Mouse (Mus musculus) thymus, adult 2 months (tissue): ENCODE results near the gene Tub. TPM values are rescaled to one million over a fixed set of nuclear protein-coding genes. Genes with fewer than 3 reads are reported as not detected.

Experiments used
- DNase-seq: peaks from one replicate; pipeline ENCODE4 v3.0.0; 2021
- H3K27ac ChIP-seq: fragments of 200-500 bp; 2 replicates; pipeline ENCODE4 v1.5.1; 2012; ENCODE audit warnings: low read length, control low read depth; ENCODE audit not compliant: control insufficient read depth, insufficient read depth
- H3K27me3 ChIP-seq: fragments of 200-500 bp; 2 replicates; pipeline ENCODE4 v1.6.1; 2012; ENCODE audit warnings: mild to moderate bottlenecking, low read length, moderate library complexity, mixed read lengths; ENCODE audit not compliant: control insufficient read depth, insufficient read depth
- H3K36me3 ChIP-seq: fragments of 200-500 bp; 2 replicates; pipeline ENCODE4 v1.6.1; 2012; ENCODE audit warnings: mild to moderate bottlenecking, low read length, moderate library complexity; ENCODE audit not compliant: control insufficient read depth, insufficient read depth
- H3K4me1 ChIP-seq: fragments of 200-500 bp; replicated peaks from 2 replicates; pipeline ENCODE4 v1.6.1; 2012; ENCODE audit warnings: low read length; ENCODE audit not compliant: control insufficient read depth, insufficient read depth
- H3K4me3 ChIP-seq: fragments of 200-500 bp; 2 replicates; pipeline ENCODE4 v1.5.1; 2012; ENCODE audit warnings: mild to moderate bottlenecking, low read length, control low read depth, moderate library complexity; ENCODE audit not compliant: control insufficient read depth, insufficient read depth
- CTCF ChIP-seq: fragments of 200-500 bp; IDR thresholded peaks from 2 replicates; pipeline ENCODE4 v1.5.1; 2012; ENCODE audit warnings: mild to moderate bottlenecking, control low read depth, low read length, moderate library complexity, borderline replicate concordance; ENCODE audit not compliant: control insufficient read depth, poor library complexity, insufficient read depth; ENCODE audit errors: extremely low read depth
- POLR2A ChIP-seq: fragments of 200-500 bp; IDR thresholded peaks from 2 replicates; pipeline ENCODE4 v1.6.1; 2012; ENCODE audit warnings: mild to moderate bottlenecking, low read length, control low read depth, moderate library complexity; ENCODE audit not compliant: control insufficient read depth, poor library complexity, insufficient read depth; ENCODE audit errors: extremely low read depth
- WGBS: fragments of 180-500 bp; shearing (Covaris S2); methylation state at CpG from one replicate; pipeline ENCODE4 v1.1.7; 2018; 5-methylcytosine and 5-hydroxymethylcytosine counted together
- polyA plus RNA-seq: library from polyadenylated mRNA; depleted of rRNA; stranded (reverse); fragments of >200 nt; gene quantifications from 2 replicates; pipeline ENCODE4 v1.2.3, GENCODE M21; 2012; rRNA removed

Tub gene
- 0.54 and 0.66 TPM in 2 replicates for polyA plus RNA-seq

GRCm38 (mm10) chr7:108950312-108950761, at the start of gene Tub:
Gene Tub (plus strand): TSS chr7:108950338.
- H3K4me3 ChIP-seq, result peak within 1 kb of the TSS; percentile 15
- H3K4me1 ChIP-seq, result peaks cover 7% of the 10 kb centered on the region; the same call in 1 of the 2 replicates
- TF ChIP-seq CTCF (no peak), POLR2A (no peak)
- H3K27ac ChIP-seq, result no peak within 1 kb of the TSS
- H3K27me3 ChIP-seq, result peaks cover 13% of the 10 kb centered on the region
- no peak for DNase-seq
- H3K36me3 ChIP-seq, result peaks cover 5% of the 10 kb centered on the region
- WGBS, result 4% methylated on average over 43 of the region's 44 CpGs

- 90% methylated on average over 2 of the region's 2 CpGs for WGBS
- H3K27me3 ChIP-seq, result no peaks in the 10 kb centered on the region
- TF ChIP-seq POLR2A (no peak), CTCF (no peak)
- H3K4me1 ChIP-seq, result no peaks in the 10 kb centered on the region
- H3K36me3 ChIP-seq, result no peaks in the 10 kb centered on the region
- H3K27ac ChIP-seq, result no peak overlapping the region
- DNase-seq, result no peak
- no peak overlapping the region for H3K4me3 ChIP-seq
These were observed 46.2 kb upstream of the Tub start for GRCm38 (mm10) chr7:108903969-108904368.

GRCm38 (mm10) chr7:108927043-108927442, 23.1 kb upstream of the Tub start:
- DNase-seq, result no peak
- Histone ChIP-seq H3K4me3 (no peak overlapping the region), H3K27ac (no peak overlapping the region), H3K27me3 (no peaks in the 10 kb centered on the region), H3K36me3 (no peaks in the 10 kb centered on the region), H3K4me1 (no peaks in the 10 kb centered on the region)
- 50% methylated on average over 4 of the region's 4 CpGs for WGBS
- TF ChIP-seq POLR2A (no peak), CTCF (no peak)

GRCm38 (mm10) chr7:108928280-108929188, 21.6 kb upstream of the Tub start:
- Histone ChIP-seq H3K4me1 (no peaks in the 10 kb centered on the region), H3K27me3 (no peaks in the 10 kb centered on the region), H3K4me3 (no peak overlapping the region), H3K36me3 (no peaks in the 10 kb centered on the region), H3K27ac (no peak overlapping the region)
- DNase-seq, result no peak
- 95% methylated on average over 11 of the region's 11 CpGs for WGBS
- TF ChIP-seq CTCF, result no peak
- TF ChIP-seq POLR2A, result no peak

- Histone ChIP-seq H3K27ac (no peak within 1 kb of the TSS), H3K27me3 (no peaks in the 10 kb centered on the region), H3K4me1 (peaks cover 2% of the 10 kb centered on the region), H3K4me3 (no peak within 1 kb of the TSS), H3K36me3 (no peaks in the 10 kb centered on the region)
- 13% methylated on average over 6 of the region's 6 CpGs for WGBS
- no peak for DNase-seq
- no peak for TF ChIP-seq POLR2A
- no peak for TF ChIP-seq CTCF
These were observed 20.3 kb upstream of the Tub start, which contains the start of gene Nlrp10 for GRCm38 (mm10) chr7:108929726-108930393. Gene Nlrp10 (minus strand): TSS chr7:108930178.

GRCm38 (mm10) chr7:108933794-108934731, 16.1 kb upstream of the Tub start, which contains the start of gene Eif3f:
Gene Eif3f (plus strand): TSS chr7:108934417.
- Histone ChIP-seq H3K4me3 (peak within 1 kb of the TSS; percentile 100), H3K36me3 (peaks cover 13% of the 10 kb centered on the region), H3K27me3 (no peaks in the 10 kb centered on the region), H3K4me1 (peaks cover 11% of the 10 kb centered on the region), H3K27ac (no peak within 1 kb of the TSS; the same call in 1 of the 2 replicates)
- WGBS, result 2% methylated on average over 50 of the region's 50 CpGs
- peak; percentile 53; the same call in 1 of the 2 replicates for TF ChIP-seq POLR2A
- no peak for TF ChIP-seq CTCF
- DNase-seq, result peak; percentile 93
